Mouse (Mus musculus) bone marrow, adult 2 months (tissue): ENCODE data around the gene Amdhd1. TPM values are rescaled to one million over a fixed set of nuclear protein-coding genes. Genes with fewer than 3 reads are reported as not detected.
"Not testable (repeated sequence)": the region's sequence is repeated elsewhere in the genome, so short reads cannot be mapped to it uniquely, and the experiment has no call there.

Experiments
- H3K27ac ChIP-seq: fragments of 200-500 bp; 2 replicates; pipeline ENCODE4 v1.5.1; 2012; ENCODE audit warnings: low read depth, mild to moderate bottlenecking, control low read depth, inconsistent platforms, low read length; ENCODE audit not compliant: control insufficient read depth, poor library complexity, insufficient read depth
- H3K4me1 ChIP-seq: fragments of 200-500 bp; 2 replicates; pipeline ENCODE4 v1.6.1; 2011; ENCODE audit warnings: low read length; ENCODE audit not compliant: control insufficient read depth, insufficient read depth
- H3K4me3 ChIP-seq: fragments of 200-500 bp; replicated peaks from 2 replicates; pipeline ENCODE3; 2011; ENCODE audit warnings: mild to moderate bottlenecking, low read depth, low read length, control low read depth; ENCODE audit not compliant: control insufficient read depth
- CTCF ChIP-seq: fragments of 200-500 bp; IDR thresholded peaks from 2 replicates; pipeline ENCODE4 v1.5.1; 2011; ENCODE audit warnings: low read length, control low read depth; ENCODE audit not compliant: control insufficient read depth, insufficient read depth
- POLR2A ChIP-seq: fragments of 200-500 bp; IDR thresholded peaks from 2 replicates; pipeline ENCODE4 v1.6.1; 2011; ENCODE audit warnings: low read depth, mild to moderate bottlenecking, control low read depth, low read length, borderline replicate concordance; ENCODE audit not compliant: control insufficient read depth
- WGBS: fragments of 180-500 bp; shearing (Covaris S2); methylation state at CpG from one replicate; pipeline ENCODE4 v1.1.7; 2018; 5-methylcytosine and 5-hydroxymethylcytosine counted together
- polyA plus RNA-seq: library from polyadenylated mRNA; stranded (reverse); fragments of >200 nt; gene quantifications from 2 replicates; pipeline ENCODE4 v1.2.4, GENCODE M21; 2011; ENCODE audit warnings: low replicate concordance; ENCODE audit not compliant: missing spikeins, insufficient read depth, insufficient read length

The Amdhd1 gene
- polyA plus RNA-seq, 1 experiment, result 1.4 TPM

GRCm38 (mm10) chr10:93567841-93568566 is 28.2 kb upstream of the Amdhd1 start:
- TF ChIP-seq CTCF, result no peak; the same call in 1 of the 2 replicates
- TF ChIP-seq POLR2A, result no peak
- no peak overlapping the region for H3K27ac ChIP-seq
- no peaks in the 10 kb centered on the region; the same call in 1 of the 2 replicates for H3K4me1 ChIP-seq
- H3K4me3 ChIP-seq, result no peak overlapping the region
- 88% methylated on average over 11 of the region's 11 CpGs for WGBS

- Histone ChIP-seq H3K27ac (no peak overlapping the region), H3K4me1 (no peaks in the 10 kb centered on the region; the same call in 1 of the 2 replicates)
- 67% methylated on average over 10 of the region's 10 CpGs for WGBS
Measured at GRCm38 (mm10) chr10:93567066-93567465, 27.2 kb upstream of the Amdhd1 start.

GRCm38 (mm10) chr10:93564518-93565090 is 24.8 kb upstream of the Amdhd1 start:
- Histone ChIP-seq H3K27ac (no peak overlapping the region), H3K4me1 (no peaks in the 10 kb centered on the region; the same call in 1 of the 2 replicates), H3K4me3 (no peak overlapping the region)
- WGBS, result 49% methylated on average over 14 of the region's 14 CpGs
- no peak for TF ChIP-seq CTCF
- TF ChIP-seq POLR2A, result no peak

More at GRCm38 (mm10) chr10:93567066-93567465, 27.2 kb upstream of the Amdhd1 start:
- H3K4me3 ChIP-seq, result no peak overlapping the region
- TF ChIP-seq CTCF (no peak), POLR2A (no peak)

GRCm38 (mm10) chr10:93559786-93560185 is 20.0 kb upstream of the Amdhd1 start:
- no peak overlapping the region for H3K4me3 ChIP-seq
- WGBS, result 82% methylated on average over 9 of the region's 9 CpGs
- no peak overlapping the region; the same call in 1 of the 2 replicates for H3K27ac ChIP-seq
- TF ChIP-seq CTCF (no peak), POLR2A (no peak)
- no peaks in the 10 kb centered on the region for H3K4me1 ChIP-seq

- 44% methylated on average over 2 of the region's 2 CpGs for WGBS
- not testable (repeated sequence) for H3K4me3 ChIP-seq, H3K4me1 ChIP-seq, H3K27ac ChIP-seq
Measured at GRCm38 (mm10) chr10:93557971-93558370, 18.1 kb upstream of the Amdhd1 start.

GRCm38 (mm10) chr10:93552596-93552995 is 12.8 kb upstream of the Amdhd1 start:
- H3K4me1 ChIP-seq, result no peaks in the 10 kb centered on the region
- 58% methylated on average over 8 of the region's 8 CpGs for WGBS
- H3K4me3 ChIP-seq, result no peak overlapping the region
- no peak for TF ChIP-seq CTCF
- H3K27ac ChIP-seq, result no peak overlapping the region

- Histone ChIP-seq H3K4me3 (no peak overlapping the region), H3K27ac (no peak overlapping the region), H3K4me1 (no peaks in the 10 kb centered on the region)
- TF ChIP-seq POLR2A, result no peak
- WGBS, result 88% methylated on average over 10 of the region's 10 CpGs
Measured at GRCm38 (mm10) chr10:93549821-93550220, 10.0 kb upstream of the Amdhd1 start.

GRCm38 (mm10) chr10:93548991-93549390 is 9.2 kb upstream of the Amdhd1 start:
- no peaks in the 10 kb centered on the region for H3K4me1 ChIP-seq
- H3K27ac ChIP-seq, result no peak overlapping the region
- TF ChIP-seq CTCF (peak; percentile 97), POLR2A (no peak)
- no peak overlapping the region for H3K4me3 ChIP-seq
- 10% methylated on average over 7 of the region's 7 CpGs for WGBS
